Mouse (Mus musculus) adrenal gland, adult 2 months (tissue): ENCODE measurements around the gene Tmem229a. TPM values are rescaled to one million over a fixed set of nuclear protein-coding genes. Genes with fewer than 3 reads are reported as not detected.

Experiments
- polyA plus RNA-seq: library from polyadenylated mRNA; depleted of rRNA; stranded (reverse); fragments of >200 nt; gene quantifications from 2 replicates; pipeline ENCODE4 v1.2.3, GENCODE M21; 2012; rRNA removed
- total RNA-seq, 2 experiments: library from RNA; stranded (reverse); gene quantifications; 2 replicates each; pipeline ENCODE4 v1.2.3; 2021

The Tmem229a gene
- total and polyA plus RNA-seq, 3 experiments: 0.09 to 0.34 (median 0.24) TPM

Other genes with a start within 250 kb of the Tmem229a start
- not detected for gene Hyal6, start 223.1 kb downstream of the Tmem229a start, total RNA-seq
- not detected in 2 replicates for gene Hyal6, start 223.1 kb downstream of the Tmem229a start, polyA plus RNA-seq
- not detected for gene Hyal4, start 208.0 kb downstream of the Tmem229a start, total RNA-seq
- not detected in 2 replicates for gene Hyal4, start 208.0 kb downstream of the Tmem229a start, polyA plus RNA-seq
- not detected for gene Spam1, start 165.1 kb downstream of the Tmem229a start, total RNA-seq
- gene Spam1, start 165.1 kb downstream of the Tmem229a start, polyA plus RNA-seq: not detected in 2 replicates
- not detected for gene Hyal5, start 98.3 kb downstream of the Tmem229a start, total RNA-seq
- gene Hyal5, start 98.3 kb downstream of the Tmem229a start, polyA plus RNA-seq: not detected in 2 replicates